Mouse (Mus musculus) thymus, postnatal 0 days (tissue): ENCODE results near the gene Odf3l1. TPM values are rescaled to one million over a fixed set of nuclear protein-coding genes. Genes with fewer than 3 reads are reported as not detected.

Source experiments
- DNase-seq: peaks from one replicate; pipeline ENCODE4 v3.0.0-alpha.2; 2015; ENCODE audit warnings: low spot score
- polyA plus RNA-seq: library from polyadenylated mRNA; unstranded; fragments of >200 nt; fragmentation: Nextera tagmentation; extraction: Ambion mirVana; gene quantifications from 2 replicates; pipeline ENCODE4 v1.2.1, GENCODE M21; 2015

Gene Odf3l1
- polyA plus RNA-seq, 1 experiment from 2014 or later: 0.13 TPM

DNA sequence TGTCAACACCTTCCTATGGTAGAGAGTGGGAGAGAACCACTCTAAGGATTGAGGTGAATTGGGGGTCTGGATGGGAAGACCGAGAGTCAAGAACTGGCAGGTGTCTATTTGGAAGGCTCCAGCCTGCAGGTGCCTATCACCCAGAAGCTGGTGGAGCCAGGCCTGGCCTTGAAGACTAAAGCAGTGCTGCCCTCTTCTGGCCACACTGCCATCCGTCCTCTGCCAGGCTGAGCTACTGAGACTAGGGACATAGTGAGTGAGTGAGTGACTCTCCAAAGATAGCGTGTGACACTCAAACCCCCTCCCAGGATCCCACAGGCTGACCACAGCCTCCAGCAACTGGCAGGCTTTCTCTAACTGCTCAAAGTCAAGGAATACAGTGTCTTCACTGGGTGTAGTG, 17.0 kb downstream of the Odf3l1 start:
- DNase-seq: peak; percentile 77

DNA sequence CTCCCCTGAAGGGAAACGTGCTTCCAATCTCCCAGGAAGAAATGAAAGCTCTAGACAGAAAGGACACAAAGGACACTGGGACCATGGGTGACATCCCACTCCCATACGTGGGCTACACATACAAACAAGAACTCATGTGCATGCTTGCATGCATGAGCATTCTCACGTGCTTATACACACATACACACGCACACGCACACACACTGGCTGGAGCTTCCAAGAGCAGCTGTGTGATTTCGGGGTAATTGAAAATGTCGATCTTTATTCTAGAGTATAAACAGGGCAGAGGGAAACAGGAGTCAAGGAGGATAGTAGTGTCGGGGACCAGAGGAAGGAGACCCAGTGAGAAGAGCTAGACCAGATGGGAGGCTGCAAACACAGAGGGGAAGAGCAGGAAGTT, 19.8 kb downstream of the Odf3l1 start:
- DNase-seq: no peak

DNA sequence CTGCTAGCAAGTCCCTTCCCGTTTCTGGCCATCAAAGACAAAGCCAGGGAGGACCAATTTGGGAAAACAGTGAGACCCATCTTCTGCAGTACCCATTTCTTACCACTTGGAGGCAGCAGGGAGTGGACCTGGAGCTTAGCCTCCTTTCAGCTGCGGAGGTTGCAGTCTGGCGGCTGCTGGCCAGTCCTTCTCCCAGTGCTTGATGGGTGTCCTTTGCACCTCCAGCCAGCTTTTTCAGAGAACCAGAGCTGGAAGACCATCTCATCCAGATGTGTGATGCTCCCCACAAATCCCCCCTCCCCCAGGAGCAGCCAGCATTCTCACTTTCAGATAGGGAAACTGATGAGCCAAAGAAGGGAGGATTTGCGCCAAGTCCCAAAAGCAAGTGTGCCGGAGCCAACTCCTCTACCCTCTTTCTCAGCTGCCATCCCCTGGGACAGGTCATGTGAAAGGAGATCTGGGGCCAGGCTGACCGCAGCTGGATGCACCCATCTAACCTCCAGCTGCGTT, 20.7 kb downstream of the Odf3l1 start:
- peak; percentile 32 for DNase-seq

DNA sequence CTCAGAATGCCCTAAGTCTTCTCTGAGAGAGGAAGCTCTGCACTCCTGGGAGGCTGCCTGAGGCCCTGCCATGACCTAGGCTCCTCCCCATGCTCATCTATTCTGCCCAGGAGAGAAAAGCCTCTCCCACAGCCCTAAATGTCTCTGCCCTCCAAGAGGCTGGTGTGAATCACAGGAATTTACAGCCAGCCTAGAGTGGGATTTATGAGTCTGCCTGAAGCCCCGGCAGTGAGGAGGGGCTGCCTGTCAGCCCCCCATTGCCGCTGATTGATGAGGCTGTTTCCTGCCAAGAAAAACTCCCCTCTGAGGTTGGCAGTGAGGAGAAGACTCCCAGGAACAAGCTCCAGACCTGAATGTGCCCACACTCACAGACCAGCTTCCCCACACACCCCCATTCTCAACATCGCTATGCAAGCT, 22.2 kb downstream of the Odf3l1 start:
- DNase-seq: no peak

DNA sequence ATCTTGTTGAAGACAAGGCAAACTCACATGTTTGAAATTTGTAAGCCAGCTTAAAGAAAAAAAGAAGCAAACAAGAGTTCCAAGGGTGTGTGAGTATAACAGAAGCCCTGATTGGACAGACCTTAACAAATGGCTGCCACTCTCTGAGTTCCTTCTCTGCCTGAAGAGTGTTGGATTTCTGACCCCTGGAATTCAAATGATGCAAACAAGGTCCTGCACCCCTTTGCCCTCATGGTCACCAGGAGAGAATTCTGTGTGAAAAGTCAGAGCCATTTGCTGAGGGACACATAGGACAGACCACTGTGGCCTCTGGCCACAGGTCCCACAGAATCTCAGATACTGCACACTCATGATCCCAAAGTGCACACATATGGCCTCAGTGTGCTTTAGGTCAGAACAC, 22.6 kb downstream of the Odf3l1 start:
- DNase-seq: no peak

DNA sequence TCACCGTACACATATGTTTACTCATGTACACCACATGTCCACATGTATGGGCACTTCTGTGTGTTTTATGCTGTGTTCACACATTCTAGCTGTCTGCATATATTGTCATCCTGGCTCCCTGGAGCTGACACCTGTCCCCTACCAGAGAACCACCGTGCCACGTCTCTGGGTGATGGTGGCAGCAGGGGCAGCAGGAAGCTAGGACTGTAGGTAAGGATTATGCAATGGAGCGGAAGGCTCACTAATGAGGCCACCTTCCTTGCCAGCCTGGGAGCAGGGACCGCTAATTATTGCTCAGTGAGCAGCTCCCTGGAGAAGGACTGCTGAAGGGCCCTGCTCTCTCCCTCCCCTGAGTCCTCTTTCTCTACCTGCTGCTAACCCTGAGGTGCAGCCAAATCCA, 23.8 kb downstream of the Odf3l1 start:
- no peak for DNase-seq

DNA sequence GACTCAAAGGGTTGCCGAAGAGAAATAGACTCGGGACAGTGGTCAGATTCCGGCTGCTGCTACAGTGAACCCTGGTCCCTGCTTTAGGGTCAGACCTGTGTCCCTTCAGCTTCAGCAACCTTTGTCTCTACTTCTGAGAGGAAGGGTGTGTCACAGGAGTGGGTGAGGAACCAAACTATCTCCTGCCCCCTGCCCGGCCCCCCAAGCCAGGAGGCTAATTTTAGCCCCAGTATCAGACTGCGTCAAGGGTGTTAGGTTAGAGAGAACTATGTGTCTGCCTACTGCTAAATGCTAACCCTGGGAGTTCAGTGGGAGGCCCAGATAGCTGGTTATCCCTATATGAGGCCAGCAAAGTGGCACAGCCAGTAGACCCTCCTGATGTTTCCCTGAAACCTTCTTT, 29.3 kb downstream of the Odf3l1 start:
- no peak for DNase-seq

DNA sequence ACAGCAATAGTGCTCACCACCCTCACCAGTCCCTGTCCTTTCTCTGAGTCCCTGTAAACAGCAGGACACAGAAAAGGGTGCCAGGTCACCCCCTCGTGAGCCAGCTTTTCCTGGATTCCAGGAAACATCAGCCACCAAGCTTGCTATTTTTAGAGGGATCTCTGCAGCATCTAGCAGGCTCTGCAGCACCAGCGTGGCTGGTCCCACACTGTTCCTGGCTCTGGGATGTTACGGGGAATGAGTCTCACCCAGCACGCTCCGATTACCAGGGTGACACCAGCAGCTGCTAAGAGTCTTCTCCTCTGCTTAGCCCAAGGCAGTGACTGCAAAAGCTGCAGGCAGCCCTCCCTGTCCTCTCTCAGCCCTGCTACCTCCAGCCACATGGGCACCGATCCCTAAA, 31.6 kb downstream of the Odf3l1 start:
- no peak for DNase-seq

DNA sequence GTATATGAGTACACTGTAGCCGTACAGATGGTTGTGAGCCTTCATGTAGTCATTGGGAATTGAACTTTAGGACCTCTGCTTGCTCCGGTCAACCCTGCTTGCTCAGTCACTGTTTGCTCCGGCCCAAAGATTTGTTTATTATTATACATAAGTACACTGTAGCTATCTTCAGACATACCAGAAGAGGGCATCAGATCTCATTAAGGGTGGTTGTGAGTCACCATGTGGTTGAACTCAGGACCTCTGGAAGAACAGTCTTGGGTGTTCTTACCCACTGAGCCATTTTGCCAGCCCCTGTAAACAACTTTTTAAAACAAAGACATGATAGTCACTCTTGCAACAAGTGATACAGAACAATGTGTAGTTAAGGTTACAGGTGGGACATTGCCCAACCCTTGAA, 32.6 kb downstream of the Odf3l1 start:
- no peak for DNase-seq

DNA sequence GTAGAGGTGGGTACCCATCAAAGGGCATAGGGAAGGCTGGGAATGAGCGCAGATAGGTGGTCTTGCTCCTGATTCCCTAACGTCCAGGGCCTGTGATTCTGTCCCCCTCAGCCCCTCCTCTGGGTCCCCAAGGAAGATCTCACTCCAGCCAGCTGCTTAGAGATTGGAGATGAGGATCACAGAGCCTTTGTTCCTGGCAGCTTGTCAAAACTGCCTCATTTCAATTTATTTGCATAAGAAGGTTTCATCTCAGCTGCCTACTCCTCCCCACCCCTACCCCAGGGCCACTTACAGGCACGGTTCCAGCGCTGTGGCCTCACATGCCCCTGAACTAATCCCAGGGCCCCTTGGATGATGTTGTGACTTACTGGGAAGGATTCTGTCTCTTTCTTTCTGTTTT, 34.3 kb downstream of the Odf3l1 start:
- no peak for DNase-seq

DNA sequence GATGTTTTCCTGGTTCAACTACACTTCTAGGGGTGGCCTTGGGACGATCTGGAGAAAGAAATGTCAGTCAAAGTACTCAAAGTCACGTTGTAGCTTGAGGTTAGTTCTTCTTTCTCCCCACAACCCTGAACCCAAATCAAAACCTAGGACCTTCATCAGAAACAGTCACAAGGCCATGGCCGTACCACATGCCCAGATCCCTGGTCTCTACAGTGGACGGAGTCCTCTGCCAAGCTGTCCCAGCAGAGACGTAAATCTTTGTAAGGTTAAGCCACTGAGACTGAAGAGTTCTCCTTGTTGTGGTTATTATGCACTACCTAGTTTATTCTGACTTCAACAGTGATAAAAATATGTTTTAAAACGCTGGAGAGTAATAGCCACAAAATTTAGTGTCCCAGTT, 35.6 kb downstream of the Odf3l1 start:
- DNase-seq: no peak

DNA sequence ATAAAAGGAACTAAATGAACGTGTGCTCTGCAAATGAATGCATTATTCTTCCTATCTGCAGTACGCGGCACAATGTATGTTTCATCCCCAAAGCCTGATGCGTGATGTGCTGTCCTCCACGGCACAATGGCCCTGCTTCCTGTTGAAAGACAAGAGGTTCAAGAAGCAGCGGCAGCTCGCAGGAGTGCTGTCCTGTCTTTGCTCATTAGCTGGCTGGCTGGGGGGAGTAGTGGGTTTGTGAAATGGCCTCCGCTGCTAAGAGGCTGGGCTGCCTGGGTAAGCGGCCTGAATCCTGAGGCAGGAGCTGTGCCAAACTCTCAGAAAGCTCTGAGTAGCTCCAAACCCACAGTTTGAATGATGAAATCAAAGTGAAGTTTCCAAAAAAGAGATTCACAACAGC, 36.3 kb downstream of the Odf3l1 start:
- DNase-seq: no peak

DNA sequence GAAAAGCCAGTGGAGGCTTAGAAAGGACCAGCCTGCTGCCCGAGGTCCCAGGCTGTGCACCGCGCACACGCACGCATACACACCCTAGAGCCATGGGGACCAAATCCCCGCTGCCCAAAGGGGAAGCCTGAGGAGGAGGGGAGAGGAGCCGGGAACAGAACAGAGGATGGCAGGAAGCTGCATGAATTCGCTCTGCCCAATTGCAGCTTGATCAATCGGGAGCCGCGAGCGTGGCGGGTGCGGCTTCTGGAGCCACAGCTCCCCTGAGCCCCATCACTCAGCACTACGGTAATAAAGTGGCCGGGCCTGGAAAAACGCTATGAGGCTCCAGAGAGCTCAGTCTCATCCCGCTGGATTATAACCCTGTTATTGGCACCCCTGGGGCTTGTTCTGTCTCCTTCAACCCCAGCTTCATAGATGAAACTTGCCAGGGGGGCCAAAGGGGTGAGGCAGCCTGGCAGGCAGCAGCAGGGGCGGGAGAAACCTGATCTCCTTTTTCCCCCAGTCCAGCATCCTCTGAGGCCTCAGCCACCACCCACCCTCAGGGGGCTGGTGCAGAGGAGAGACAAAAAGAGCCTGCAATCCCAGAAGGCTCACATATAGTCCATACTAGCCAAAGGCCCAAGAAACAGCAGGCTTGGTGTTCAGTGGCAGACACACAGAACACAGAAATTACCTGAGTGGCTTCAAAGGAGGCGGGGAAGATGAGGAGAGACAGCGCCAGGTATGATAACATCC, 38.8 kb downstream of the Odf3l1 start:
- DNase-seq: no peak

DNA sequence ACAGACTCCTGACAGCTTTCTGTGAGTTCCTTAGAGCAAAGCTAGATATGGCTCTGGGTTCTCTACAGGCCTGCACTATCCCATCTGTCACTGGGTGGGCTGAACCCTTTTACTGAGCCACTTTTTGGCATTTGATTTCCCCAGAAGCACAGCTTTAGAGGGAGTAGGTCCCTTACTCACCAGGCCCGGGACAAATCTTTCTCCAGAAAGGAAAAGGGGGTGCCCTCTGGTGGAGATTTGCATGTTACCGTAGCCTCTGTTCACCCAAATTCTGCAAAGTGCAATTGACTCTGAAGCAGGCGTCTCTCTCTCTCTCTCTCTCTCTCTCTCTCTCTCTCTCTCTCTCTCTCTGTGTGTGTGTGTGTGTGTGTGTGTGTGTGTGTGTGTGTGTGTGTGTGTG, 39.6 kb downstream of the Odf3l1 start:
- peak; percentile 29 for DNase-seq

DNA sequence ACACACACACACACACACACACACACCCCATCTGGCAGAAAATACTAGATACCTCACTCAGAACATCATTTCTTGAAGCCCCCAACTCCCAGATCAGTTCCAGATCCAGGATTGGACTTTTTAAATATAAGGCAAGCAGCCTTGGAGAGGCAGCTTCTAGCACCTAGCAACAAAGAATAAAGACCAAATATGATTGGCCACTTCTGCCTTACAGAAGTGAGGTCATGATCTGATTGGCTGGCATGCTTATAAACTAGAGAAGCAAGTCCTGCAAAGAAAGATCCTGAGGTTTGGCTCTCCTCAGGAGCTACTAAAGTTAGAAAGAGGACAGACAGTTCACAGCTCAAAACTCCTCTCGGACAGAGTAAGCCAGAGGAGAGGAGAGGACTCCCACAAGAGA, 53.6 kb downstream of the Odf3l1 start:
- no peak for DNase-seq

DNA sequence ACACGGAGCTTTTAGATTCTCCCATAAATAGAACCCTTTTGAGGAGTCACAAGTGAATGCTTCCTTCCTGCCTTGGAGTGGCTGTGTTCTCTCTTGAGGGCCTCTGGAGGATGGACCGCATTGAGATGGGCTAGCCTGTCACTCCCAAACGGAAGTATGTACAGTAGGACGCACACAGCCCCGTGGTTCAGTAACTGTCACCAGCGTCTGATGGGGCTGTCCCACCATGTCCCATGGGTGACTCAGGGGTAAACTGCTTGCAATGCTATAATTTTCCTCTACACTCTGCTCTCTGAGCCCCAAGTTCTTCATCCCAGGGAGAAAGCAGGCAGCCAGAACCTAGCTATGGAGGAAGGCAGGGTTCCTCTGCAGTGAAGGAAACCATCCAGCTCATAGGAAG, 56.5 kb downstream of the Odf3l1 start:
- DNase-seq: no peak

DNA sequence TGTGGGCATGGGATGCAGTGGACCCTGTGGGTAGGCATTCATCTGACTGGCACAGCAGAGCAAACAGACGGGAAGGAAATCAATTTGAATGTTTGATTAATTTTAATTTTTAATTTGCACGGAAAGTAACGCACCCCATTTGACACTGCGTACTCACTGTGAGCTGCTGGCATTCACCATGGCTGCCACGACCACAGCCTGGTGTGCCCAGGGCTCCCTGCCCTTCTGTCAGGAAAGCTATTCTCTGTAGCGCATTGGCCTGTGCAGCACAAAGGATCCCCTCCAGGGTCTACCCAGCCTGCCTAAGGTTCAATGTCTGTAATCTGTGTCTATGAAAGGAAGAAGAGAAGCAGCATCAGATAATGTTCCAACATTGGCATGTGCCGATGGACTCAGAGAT, 61.3 kb downstream of the Odf3l1 start:
- no peak for DNase-seq

Other genes with a start within 250 kb of the Odf3l1 start
- 1.1 and 1.3 TPM in 2 replicates for gene Lingo1, start 68.2 kb downstream of the Odf3l1 start, polyA plus RNA-seq
- gene Cspg4, start 354 bp upstream of the Odf3l1 start, polyA plus RNA-seq: 0.91 and 1.4 TPM in 2 replicates
- 4.7 and 5.1 TPM in 2 replicates for gene Snx33, start 63.7 kb upstream of the Odf3l1 start, polyA plus RNA-seq
- gene Imp3, start 72.8 kb upstream of the Odf3l1 start, polyA plus RNA-seq: 154 and 160 TPM in 2 replicates
- 20.9 and 23.6 TPM in 2 replicates for gene Snupn, start 86.2 kb upstream of the Odf3l1 start, polyA plus RNA-seq
- gene Ptpn9, start 130.2 kb upstream of the Odf3l1 start, polyA plus RNA-seq: 9.3 and 10.6 TPM in 2 replicates
- gene Sin3a, start 207.4 kb upstream of the Odf3l1 start, polyA plus RNA-seq: 25.3 and 26.6 TPM in 2 replicates